Mouse (Mus musculus) midbrain, postnatal 0 days (tissue): ENCODE results near the gene Fgf5. TPM values are rescaled to one million over a fixed set of nuclear protein-coding genes. Genes with fewer than 3 reads are reported as not detected.

ENCODE experiments used
- ATAC-seq: fragments of 200-750 bp; cut with Nextera tagmentation; 2 replicates; pipeline ENCODE4 v1.8.0; 2017; ENCODE audit warnings: moderate number of reproducible peaks, mild to moderate bottlenecking, moderate TSS enrichment, moderate library complexity; ENCODE audit not compliant: low FRiP score
- DNase-seq: peaks from one replicate; pipeline ENCODE4 v3.0.0-alpha.2; 2015; ENCODE audit warnings: low spot score
- H3K27ac ChIP-seq: fragments of 300-500 bp; sonication (generic); 2 replicates; pipeline ENCODE4 v1.5.1; 2014; ENCODE audit warnings: low read depth, mild to moderate bottlenecking, low read length, mixed read lengths
- H3K27me3 ChIP-seq: fragments of 300-500 bp; sonication (generic); 2 replicates; pipeline ENCODE4 v1.6.1; 2014; ENCODE audit warnings: low read length, control low read depth, mixed read lengths; ENCODE audit not compliant: insufficient read depth
- H3K36me3 ChIP-seq: fragments of 300-500 bp; sonication (generic); 2 replicates; pipeline ENCODE4 v1.6.1; 2014; ENCODE audit warnings: low read length, control low read depth, mixed read lengths; ENCODE audit not compliant: insufficient read depth
- H3K4me1 ChIP-seq: fragments of 300-500 bp; sonication (generic); 2 replicates; pipeline ENCODE4 v1.6.1; 2014; ENCODE audit warnings: mild to moderate bottlenecking, control low read depth, antibody characterized with exemption, low read length, mixed read lengths; ENCODE audit not compliant: insufficient read depth
- H3K4me2 ChIP-seq: fragments of 300-500 bp; sonication (generic); 2 replicates; pipeline ENCODE4 v1.6.1; 2014; ENCODE audit warnings: low read depth, mild to moderate bottlenecking, low read length, mixed read lengths; ENCODE audit not compliant: poor library complexity, severe bottlenecking
- H3K4me3 ChIP-seq: fragments of 300-500 bp; sonication (generic); 2 replicates; pipeline ENCODE4 v1.5.1; 2014; ENCODE audit warnings: low read depth, mild to moderate bottlenecking, low read length, moderate library complexity
- H3K9ac ChIP-seq: fragments of 300-500 bp; sonication (generic); replicated peaks from 2 replicates; pipeline ENCODE4 v1.6.1; 2014; ENCODE audit warnings: mild to moderate bottlenecking, low read length, moderate library complexity, mixed read lengths; ENCODE audit not compliant: poor library complexity, severe bottlenecking
- H3K9me3 ChIP-seq: fragments of 300-500 bp; sonication (generic); 2 replicates; pipeline ENCODE4 v1.6.1; 2016; ENCODE audit warnings: low read length, control low read depth
- CTCF ChIP-seq: IDR thresholded peaks from 2 replicates; pipeline ENCODE4 v1.5.1; 2016; ENCODE audit warnings: antibody characterized with exemption, mild to moderate bottlenecking
- WGBS: fragments of 180-500 bp; shearing (Covaris S2); extraction: QIAGEN DNeasy Blood & Tissue Kit; methylation state at CpG from one replicate; pipeline ENCODE4 v1.1.7; 2014; 5-methylcytosine and 5-hydroxymethylcytosine counted together
- polyA plus RNA-seq: library from polyadenylated mRNA; unstranded; fragments of >200 nt; fragmentation: Nextera tagmentation; extraction: Ambion mirVana; gene quantifications from 2 replicates; pipeline ENCODE4 v1.2.1, GENCODE M21; 2015
- total RNA-seq: library from RNA; depleted of rRNA; stranded (reverse); fragments of >200 nt; gene quantifications from 2 replicates; pipeline ENCODE4 v1.2.3, GENCODE M21; 2014

Fgf5 gene
- total and polyA plus RNA-seq, 2 experiments from 2014 or later, result 0.88 to 1.1 TPM

DNA sequence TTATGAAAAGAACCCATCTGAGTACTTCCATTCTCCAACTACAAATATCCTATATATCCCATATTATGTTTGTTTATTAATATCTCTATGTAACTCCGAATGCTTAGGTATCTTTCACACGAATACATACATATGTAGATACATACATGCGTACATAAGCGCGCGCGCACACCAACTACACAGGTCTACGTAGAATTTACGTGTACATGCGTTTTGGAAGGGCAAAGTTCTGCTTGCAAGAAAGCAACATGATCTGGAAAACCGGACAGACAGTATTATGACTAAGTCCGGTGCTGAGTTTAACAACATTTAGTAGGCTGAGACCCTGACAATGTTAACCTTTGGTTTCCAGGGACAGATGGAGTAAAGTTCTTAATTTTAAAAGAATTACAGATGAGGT, 1.2 kb downstream of the Fgf5 start:
- WGBS, result 3% methylated on average over 12 of the region's 12 CpGs
- H3K36me3 ChIP-seq, result no peaks in the 10 kb centered on the region
- no peaks in the 10 kb centered on the region for H3K9me3 ChIP-seq
- no peak for ATAC-seq
- peak; percentile 10 for DNase-seq
- peaks cover 39% of the 10 kb centered on the region for H3K27me3 ChIP-seq
- no peak for TF ChIP-seq CTCF
- H3K4me1 ChIP-seq, result peaks cover 3% of the 10 kb centered on the region; the same call in 1 of the 2 replicates
- H3K27ac ChIP-seq, result no peak overlapping the region
- H3K9ac ChIP-seq, result no peak overlapping the region
- 0 out of 2 replicates have a peak overlapping the region, but pooled peaks have one; percentile 10 for H3K4me2 ChIP-seq
- 0 out of 2 replicates have a peak overlapping the region, but pooled peaks have one; percentile 14 for H3K4me3 ChIP-seq

DNA sequence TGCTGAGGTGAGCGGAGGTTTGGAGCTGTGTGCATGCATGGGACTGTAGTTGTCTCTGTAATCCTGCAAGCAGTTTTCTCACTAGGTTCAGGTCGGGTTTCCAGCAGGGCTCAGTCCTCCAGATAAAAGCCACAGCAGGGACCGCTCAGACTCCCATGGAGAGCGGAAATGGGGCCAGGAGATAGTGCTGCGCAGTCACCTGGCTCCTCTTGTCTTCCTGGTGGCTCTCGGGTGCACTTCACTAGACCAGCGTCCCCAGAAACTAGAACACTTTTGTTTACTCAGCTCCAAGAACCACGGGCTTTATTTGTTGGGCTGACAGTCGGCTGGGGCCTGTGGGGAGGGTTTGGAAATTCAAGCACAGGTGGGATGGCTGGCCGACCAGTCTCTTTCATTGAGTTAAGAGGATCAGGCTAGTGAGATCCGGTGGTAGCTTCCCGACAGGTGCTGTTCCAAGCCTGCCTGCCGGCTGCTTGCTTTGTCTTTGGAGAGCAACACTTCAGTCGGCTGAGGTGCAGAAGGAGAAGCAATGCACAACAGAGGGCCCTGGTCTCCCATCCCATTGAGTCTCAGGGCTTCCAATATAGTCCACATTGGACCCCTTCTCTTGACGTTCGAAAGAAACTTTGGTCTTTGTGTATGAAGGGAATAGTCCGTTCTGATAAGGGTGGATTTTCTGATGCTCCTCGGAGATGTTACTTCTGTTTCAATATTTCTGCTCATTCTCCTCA, 1.9 kb downstream of the Fgf5 start:
- peak overlapping the region; percentile 10 for H3K4me2 ChIP-seq
- no peaks in the 10 kb centered on the region for H3K9me3 ChIP-seq
- TF ChIP-seq CTCF, result no peak
- DNase-seq (peak; percentile 1), ATAC-seq (no peak)
- peak overlapping the region; percentile 14; the same call in 1 of the 2 replicates for H3K4me3 ChIP-seq
- no peak overlapping the region for H3K27ac ChIP-seq
- no peak overlapping the region for H3K9ac ChIP-seq
- H3K27me3 ChIP-seq, result peaks cover 32% of the 10 kb centered on the region
- peaks cover 3% of the 10 kb centered on the region; the same call in 1 of the 2 replicates for H3K4me1 ChIP-seq
- WGBS, result 11% methylated on average over 18 of the region's 18 CpGs
- H3K36me3 ChIP-seq, result no peaks in the 10 kb centered on the region

DNA sequence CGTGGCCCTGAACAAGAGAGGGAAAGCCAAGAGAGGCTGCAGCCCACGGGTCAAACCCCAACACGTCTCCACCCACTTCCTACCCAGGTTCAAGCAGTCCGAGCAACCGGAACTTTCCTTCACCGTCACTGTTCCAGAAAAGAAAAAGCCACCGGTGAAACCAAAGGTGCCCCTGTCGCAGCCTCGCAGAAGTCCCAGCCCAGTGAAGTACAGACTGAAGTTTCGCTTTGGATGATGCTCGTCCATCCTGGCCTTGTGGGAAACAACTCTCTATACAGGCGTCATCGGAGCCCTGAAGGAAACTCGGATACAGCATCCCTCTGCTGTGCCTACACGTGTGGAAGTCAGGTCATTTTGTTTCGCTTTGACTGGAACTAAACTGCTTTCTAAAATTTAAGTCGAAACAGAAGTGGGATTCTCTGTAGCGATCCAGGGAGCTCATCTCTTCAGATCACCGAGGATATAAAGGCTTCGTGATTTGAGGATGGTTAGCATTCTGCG, 21.4 kb downstream of the Fgf5 start:
- no peak for TF ChIP-seq CTCF
- DNase-seq (no peak), ATAC-seq (no peak)
- H3K9ac ChIP-seq, result no peak overlapping the region
- no peaks in the 10 kb centered on the region for H3K4me1 ChIP-seq
- no peak overlapping the region for H3K4me3 ChIP-seq
- WGBS, result 88% methylated on average over 21 of the region's 21 CpGs
- no peaks in the 10 kb centered on the region for H3K27me3 ChIP-seq
- no peak overlapping the region for H3K27ac ChIP-seq
- H3K4me2 ChIP-seq, result no peak overlapping the region
- no peaks in the 10 kb centered on the region for H3K36me3 ChIP-seq
- H3K9me3 ChIP-seq, result no peaks in the 10 kb centered on the region

DNA sequence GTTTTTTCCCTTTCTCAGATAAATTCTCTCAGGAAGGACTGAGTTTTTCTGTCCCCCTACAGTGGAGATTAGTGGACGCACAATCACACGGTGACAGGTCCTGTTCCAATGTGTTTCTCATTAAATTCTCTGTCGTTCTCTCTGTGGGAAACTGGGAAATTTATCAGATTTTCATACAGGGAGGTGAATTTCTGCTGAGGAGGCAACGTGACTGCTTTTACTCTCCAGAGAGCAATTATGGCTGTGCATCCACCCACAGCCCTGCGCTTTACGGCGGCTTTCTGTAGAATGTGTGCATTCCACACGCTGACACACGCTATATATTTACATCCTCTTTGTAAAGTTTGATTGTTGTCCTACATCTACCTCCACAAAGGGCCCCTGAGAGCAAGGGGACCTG, 28.0 kb downstream of the Fgf5 start:
- Histone ChIP-seq H3K9me3 (no peaks in the 10 kb centered on the region), H3K36me3 (no peaks in the 10 kb centered on the region), H3K4me2 (peak overlapping the region; percentile 7; the same call in 1 of the 2 replicates), H3K4me1 (no peaks in the 10 kb centered on the region), H3K27me3 (no peaks in the 10 kb centered on the region; the same call in 1 of the 2 replicates), H3K27ac (no peak overlapping the region), H3K9ac (no peak overlapping the region), H3K4me3 (no peak overlapping the region)
- TF ChIP-seq CTCF, result no peak
- peak; percentile 10 for DNase-seq
- WGBS, result 22% methylated on average over 9 of the region's 9 CpGs
- no peak for ATAC-seq

DNA sequence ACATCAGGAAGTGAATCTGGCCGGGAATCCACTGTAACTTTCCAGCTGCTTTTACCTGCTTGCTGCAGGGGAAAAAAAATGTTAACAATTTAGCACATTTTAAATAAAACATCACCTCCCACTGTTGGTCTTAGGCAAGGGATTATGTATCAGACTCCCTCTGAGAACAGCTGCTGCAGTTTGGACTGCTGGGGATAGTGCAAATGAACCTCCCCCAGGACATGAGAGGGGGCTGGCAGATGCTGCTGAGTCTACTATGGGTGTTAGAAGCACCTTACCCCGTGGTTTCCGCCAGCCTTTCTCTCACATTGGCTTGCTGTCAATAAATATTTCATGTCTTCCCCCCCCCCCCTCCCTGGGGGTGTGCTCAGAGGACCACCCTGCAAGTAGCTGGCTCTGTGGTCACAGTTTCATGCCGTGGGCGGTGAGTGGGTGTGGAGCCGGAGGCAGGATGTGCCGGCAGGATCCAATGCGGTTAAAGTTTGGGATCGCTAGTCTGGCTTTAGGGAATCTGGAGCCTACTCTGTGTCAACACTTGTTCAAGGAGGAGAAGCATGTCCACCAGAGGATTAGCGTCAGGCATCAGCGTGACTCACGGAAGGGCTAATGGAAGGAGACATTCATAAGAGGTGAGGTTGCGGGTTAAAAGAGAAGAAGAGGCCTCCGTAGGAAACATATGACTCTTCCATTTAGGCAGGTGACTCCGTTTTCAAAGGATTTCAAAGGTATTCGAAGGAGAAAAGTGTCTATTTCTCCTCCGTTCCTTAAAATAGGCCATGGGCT, 29.9 kb downstream of the Fgf5 start:
- Histone ChIP-seq H3K9me3 (no peaks in the 10 kb centered on the region), H3K4me1 (no peaks in the 10 kb centered on the region), H3K9ac (no peak overlapping the region), H3K36me3 (no peaks in the 10 kb centered on the region), H3K4me2 (no peak overlapping the region), H3K27ac (no peak overlapping the region), H3K27me3 (no peaks in the 10 kb centered on the region; the same call in 1 of the 2 replicates), H3K4me3 (no peak overlapping the region)
- WGBS, result 25% methylated on average over 17 of the region's 17 CpGs
- no peak for TF ChIP-seq CTCF
- ATAC-seq (no peak), DNase-seq (no peak)
